Mouse (Mus musculus): ENCODE results near the gene Tcp11l1.

DNA sequence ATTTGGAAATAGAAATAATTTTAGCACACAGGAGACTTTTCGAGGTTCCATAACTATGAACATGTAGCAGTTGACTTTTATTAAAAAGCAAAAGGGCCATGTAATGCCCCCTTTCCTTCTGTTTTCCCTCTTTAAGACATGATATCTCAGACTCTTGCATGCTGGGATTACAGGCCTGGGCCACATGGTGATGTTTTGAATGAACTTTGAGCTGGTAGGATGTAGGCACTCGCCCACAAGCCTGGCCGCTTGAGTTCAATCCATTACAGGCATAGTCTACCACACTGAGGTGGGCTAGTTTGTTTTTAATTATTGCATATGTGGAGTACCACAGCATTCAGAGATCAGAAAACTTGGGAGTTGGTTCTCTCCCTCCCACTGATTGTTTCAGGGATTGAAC is 97.2 kb downstream of the Tcp11l1 start:
- TF ChIP-seq ZNF384 (IDR thresholded peaks at IDR 0.05; ENCODE audit: low read depth, low read length) (no peak), HCFC1 (IDR thresholded peaks at IDR 0.05; ENCODE audit: borderline replicate concordance, insufficient read depth, low read length) (no peak), ZC3H11A (IDR thresholded peaks at IDR 0.05; ENCODE audit: borderline replicate concordance, low read depth, low read length) (no peak), CHD2 (IDR thresholded peaks at IDR 0.05; ENCODE audit: low read depth, low read length) (no peak), MAFK (IDR thresholded peaks at IDR 0.05; ENCODE audit: insufficient read depth, low read depth, low read length) (no peak)

Measured in ES-E14 (cell line).